Mouse (Mus musculus) heart, postnatal 0 days (tissue): ENCODE data around the gene Gng3. TPM values are rescaled to one million over a fixed set of nuclear protein-coding genes. Genes with fewer than 3 reads are reported as not detected.

Source experiments
- ATAC-seq: fragments of 200-750 bp; cut with Nextera tagmentation; 2 replicates; pipeline ENCODE4 v1.8.0; 2017; ENCODE audit warnings: low read depth, moderate number of reproducible peaks, moderate library complexity; ENCODE audit not compliant: insufficient read depth
- DNase-seq: peaks from one replicate; pipeline ENCODE4 v3.0.0-alpha.2; 2016; ENCODE audit warnings: low spot score
- H3K27ac ChIP-seq: fragments of 300-500 bp; sonication (generic); 2 replicates; pipeline ENCODE4 v1.5.1; 2014; ENCODE audit warnings: low read depth, mild to moderate bottlenecking
- H3K27me3 ChIP-seq: fragments of 300-500 bp; sonication (generic); 2 replicates; pipeline ENCODE4 v1.6.1; 2014; ENCODE audit warnings: low read length, mixed read lengths; ENCODE audit not compliant: control insufficient read depth, insufficient read depth
- H3K36me3 ChIP-seq: fragments of 300-500 bp; sonication (generic); replicated peaks from 2 replicates; pipeline ENCODE4 v1.6.1; 2014; ENCODE audit warnings: low read length, mixed read lengths; ENCODE audit not compliant: control insufficient read depth, insufficient read depth
- H3K4me1 ChIP-seq: fragments of 300-500 bp; sonication (generic); 2 replicates; pipeline ENCODE4 v1.6.1; 2014; ENCODE audit warnings: antibody characterized with exemption; ENCODE audit not compliant: control insufficient read depth, insufficient read depth
- H3K4me2 ChIP-seq: fragments of 300-500 bp; sonication (generic); 2 replicates; pipeline ENCODE4 v1.6.1; 2014; ENCODE audit warnings: low read depth, mild to moderate bottlenecking, low read length, moderate library complexity
- H3K4me3 ChIP-seq: fragments of 300-500 bp; sonication (generic); 2 replicates; pipeline ENCODE4 v1.5.1; 2014; ENCODE audit warnings: low read depth, low read length
- H3K9ac ChIP-seq: fragments of 300-500 bp; sonication (generic); replicated peaks from 2 replicates; pipeline ENCODE4 v1.6.1; 2014; ENCODE audit warnings: low read depth, low read length, mixed read lengths
- H3K9me3 ChIP-seq: fragments of 300-500 bp; sonication (generic); replicated peaks from 2 replicates; pipeline ENCODE4 v1.6.1; 2016; ENCODE audit warnings: low read length; ENCODE audit not compliant: control insufficient read depth
- CTCF ChIP-seq: IDR thresholded peaks from 2 replicates; pipeline ENCODE4 v1.5.1; 2016; ENCODE audit warnings: antibody characterized with exemption, control low read depth, low read depth
- EP300 ChIP-seq: IDR thresholded peaks from 2 replicates; pipeline ENCODE4 v1.6.1; 2016; ENCODE audit warnings: antibody characterized with exemption, low read depth
- WGBS: fragments of 180-500 bp; shearing (Covaris S2); extraction: QIAGEN DNeasy Blood & Tissue Kit; methylation state at CpG from one replicate; pipeline ENCODE4 v1.1.7; 2014; 5-methylcytosine and 5-hydroxymethylcytosine counted together
- polyA plus RNA-seq: library from polyadenylated mRNA; unstranded; fragments of >200 nt; fragmentation: Nextera tagmentation; extraction: Ambion mirVana; gene quantifications from 2 replicates; pipeline ENCODE4 v1.2.1, GENCODE M21; 2015
- total RNA-seq: library from RNA; depleted of rRNA; stranded (reverse); fragments of >200 nt; gene quantifications from 2 replicates; pipeline ENCODE4 v1.2.3, GENCODE M21; 2014; ENCODE audit warnings: low replicate concordance

Gene Gng3
- total and polyA plus RNA-seq, 2 experiments from 2014 or later: 0.48 TPM; not detected in 1

GRCm38 (mm10) chr19:8864265-8864664, 25.3 kb upstream of the Gng3 start:
- ATAC-seq (no peak), DNase-seq (no peak)
- no peak overlapping the region for H3K4me2 ChIP-seq
- no peaks in the 10 kb centered on the region for H3K27me3 ChIP-seq
- TF ChIP-seq EP300: no peak
- no peak for TF ChIP-seq CTCF
- WGBS: 71% methylated on average over 6 of the region's 6 CpGs
- H3K4me3 ChIP-seq: no peak overlapping the region
- H3K9me3 ChIP-seq: no peaks in the 10 kb centered on the region
- H3K27ac ChIP-seq: no peak overlapping the region
- no peaks in the 10 kb centered on the region for H3K36me3 ChIP-seq
- no peaks in the 10 kb centered on the region for H3K4me1 ChIP-seq
- no peak overlapping the region for H3K9ac ChIP-seq

GRCm38 (mm10) chr19:8859018-8859417, 20.0 kb upstream of the Gng3 start:
- DNase-seq: no peak
- 24% methylated on average over 1 of the region's 1 CpGs for WGBS
- TF ChIP-seq EP300 (no peak), CTCF (peak; percentile 37)

GRCm38 (mm10) chr19:8857689-8858088, 18.7 kb upstream of the Gng3 start:
- Histone ChIP-seq H3K9ac (no peak overlapping the region), H3K36me3 (no peaks in the 10 kb centered on the region), H3K9me3 (no peaks in the 10 kb centered on the region), H3K27me3 (no peaks in the 10 kb centered on the region), H3K4me3 (no peak overlapping the region), H3K4me2 (no peak overlapping the region), H3K27ac (no peak overlapping the region), H3K4me1 (no peaks in the 10 kb centered on the region)
- DNase-seq (no peak), ATAC-seq (no peak)
- TF ChIP-seq EP300 (no peak), CTCF (peak; percentile 61)
- WGBS: 42% methylated on average over 4 of the region's 4 CpGs

More at GRCm38 (mm10) chr19:8859018-8859417, 20.0 kb upstream of the Gng3 start:
- H3K9me3 ChIP-seq: no peaks in the 10 kb centered on the region
- no peak overlapping the region for H3K4me3 ChIP-seq
- no peak overlapping the region for H3K27ac ChIP-seq
- no peaks in the 10 kb centered on the region for H3K27me3 ChIP-seq
- H3K4me2 ChIP-seq: no peak overlapping the region
- no peaks in the 10 kb centered on the region for H3K36me3 ChIP-seq
- no peaks in the 10 kb centered on the region for H3K4me1 ChIP-seq
- no peak for ATAC-seq
- H3K9ac ChIP-seq: no peak overlapping the region

GRCm38 (mm10) chr19:8853117-8853516, 14.1 kb upstream of the Gng3 start:
- Histone ChIP-seq H3K27ac (no peak overlapping the region), H3K4me3 (no peak overlapping the region), H3K9ac (no peak overlapping the region), H3K9me3 (no peaks in the 10 kb centered on the region), H3K4me2 (no peak overlapping the region), H3K27me3 (no peaks in the 10 kb centered on the region), H3K4me1 (no peaks in the 10 kb centered on the region), H3K36me3 (peaks cover 6% of the 10 kb centered on the region; the same call in 1 of the 2 replicates)
- ATAC-seq: no peak
- no peak for DNase-seq
- no peak for TF ChIP-seq EP300
- TF ChIP-seq CTCF: no peak
- WGBS: 76% methylated on average over 3 of the region's 3 CpGs

- WGBS: 54% methylated on average over 10 of the region's 10 CpGs
- ATAC-seq: no peak
- Histone ChIP-seq H3K4me3 (no peak overlapping the region), H3K27ac (no peak overlapping the region), H3K4me2 (no peak overlapping the region), H3K36me3 (peaks cover 13% of the 10 kb centered on the region), H3K9me3 (no peaks in the 10 kb centered on the region), H3K9ac (no peak overlapping the region), H3K4me1 (no peaks in the 10 kb centered on the region), H3K27me3 (no peaks in the 10 kb centered on the region)
- TF ChIP-seq CTCF: no peak
- no peak for TF ChIP-seq EP300
- DNase-seq: no peak
Measured at GRCm38 (mm10) chr19:8852236-8852928, 13.4 kb upstream of the Gng3 start.

- TF ChIP-seq EP300 (no peak), CTCF (no peak)
- H3K9ac ChIP-seq: no peak overlapping the region
- DNase-seq (no peak), ATAC-seq (no peak)
- 60% methylated on average over 7 of the region's 7 CpGs for WGBS
- H3K27me3 ChIP-seq: no peaks in the 10 kb centered on the region
- no peak overlapping the region for H3K4me3 ChIP-seq
- H3K4me1 ChIP-seq: no peaks in the 10 kb centered on the region
- H3K9me3 ChIP-seq: no peaks in the 10 kb centered on the region
- H3K4me2 ChIP-seq: no peak overlapping the region
- no peak overlapping the region for H3K27ac ChIP-seq
- H3K36me3 ChIP-seq: peaks cover 21% of the 10 kb centered on the region
Measured at GRCm38 (mm10) chr19:8851639-8852038, 12.6 kb upstream of the Gng3 start.
